Mouse (Mus musculus) left cerebral cortex, adult 9 months (tissue): ENCODE results near the gene Akap13.

Source experiments
- DNase-seq, 2 experiments: peaks; one replicate each; pipeline ENCODE4 v3.0.0; 2022; ENCODE audit warnings: low spot score in 2 of 2

Akap13 gene

GRCm38 (mm10) chr7:75667531-75667930 lies 212.2 kb downstream of the Akap13 start:
- DNase-seq, result no peak

GRCm38 (mm10) chr7:75668396-75668795 lies 213.1 kb downstream of the Akap13 start:
- DNase-seq, result no peak

- no peak for DNase-seq
Measured at GRCm38 (mm10) chr7:75669416-75669815, 214.1 kb downstream of the Akap13 start.

- no peak for DNase-seq
Measured at GRCm38 (mm10) chr7:75679631-75680030, 224.3 kb downstream of the Akap13 start.

GRCm38 (mm10) chr7:75682901-75683300 lies 227.6 kb downstream of the Akap13 start:
- DNase-seq, result no peak

GRCm38 (mm10) chr7:75683410-75683809 lies 228.1 kb downstream of the Akap13 start:
- no peak for DNase-seq

- no peak for DNase-seq
Measured at GRCm38 (mm10) chr7:75684976-75685375, 229.6 kb downstream of the Akap13 start.

GRCm38 (mm10) chr7:75686046-75686826 lies 230.9 kb downstream of the Akap13 start:
- DNase-seq, result no peak

GRCm38 (mm10) chr7:75686827-75687164 lies 231.5 kb downstream of the Akap13 start:
- DNase-seq, result no peak

- DNase-seq, result no peak
Measured at GRCm38 (mm10) chr7:75688144-75688543, 232.8 kb downstream of the Akap13 start.

GRCm38 (mm10) chr7:75694777-75695176 lies 239.4 kb downstream of the Akap13 start:
- DNase-seq, result no peak

- DNase-seq, result no peak
Measured at GRCm38 (mm10) chr7:75699836-75700235, 244.5 kb downstream of the Akap13 start.

GRCm38 (mm10) chr7:75700771-75701345 lies 245.5 kb downstream of the Akap13 start:
- DNase-seq, result no peak

- no peak for DNase-seq
Measured at GRCm38 (mm10) chr7:75701761-75702160, 246.4 kb downstream of the Akap13 start.

GRCm38 (mm10) chr7:75702368-75702767 lies 247.0 kb downstream of the Akap13 start:
- DNase-seq, result no peak

- DNase-seq, result no peak
Measured at GRCm38 (mm10) chr7:75702966-75703645, 247.8 kb downstream of the Akap13 start.

- DNase-seq, result no peak
Measured at GRCm38 (mm10) chr7:75704862-75705261, 249.5 kb downstream of the Akap13 start.

- DNase-seq, result no peak
Measured at GRCm38 (mm10) chr7:75709936-75710335, 254.6 kb downstream of the Akap13 start.

GRCm38 (mm10) chr7:75710920-75711319 lies 255.6 kb downstream of the Akap13 start:
- no peak for DNase-seq

- DNase-seq, result no peak
Measured at GRCm38 (mm10) chr7:75711436-75711835, 256.1 kb downstream of the Akap13 start.

- no peak for DNase-seq
Measured at GRCm38 (mm10) chr7:75712808-75713207, 257.5 kb downstream of the Akap13 start.

GRCm38 (mm10) chr7:75713959-75714358 lies 258.6 kb downstream of the Akap13 start:
- no peak for DNase-seq

GRCm38 (mm10) chr7:75715026-75715425 lies 259.7 kb downstream of the Akap13 start:
- no peak for DNase-seq
